Mouse (Mus musculus) thymus, adult 2 months (tissue): ENCODE results near the gene Rpe.

Source experiments
- CTCF ChIP-seq: fragments of 200-500 bp; IDR thresholded peaks from 2 replicates; pipeline ENCODE4 v1.5.1; 2012; ENCODE audit warnings: mild to moderate bottlenecking, control low read depth, low read length, moderate library complexity, borderline replicate concordance; ENCODE audit not compliant: control insufficient read depth, poor library complexity, insufficient read depth; ENCODE audit errors: extremely low read depth
- POLR2A ChIP-seq: fragments of 200-500 bp; IDR thresholded peaks from 2 replicates; pipeline ENCODE4 v1.6.1; 2012; ENCODE audit warnings: mild to moderate bottlenecking, low read length, control low read depth, moderate library complexity; ENCODE audit not compliant: control insufficient read depth, poor library complexity, insufficient read depth; ENCODE audit errors: extremely low read depth

- TF ChIP-seq POLR2A (no peak), CTCF (no peak)
These were observed 5.3 kb upstream of the Rpe start for GRCm38 (mm10) chr1:66695296-66695695.
